Mouse (Mus musculus) liver, adult 2 months (tissue): ENCODE results near the gene Gm867.

Experiments
- CTCF ChIP-seq: fragments of 200-500 bp; IDR thresholded peaks from 2 replicates; pipeline ENCODE4 v1.5.1; 2011; ENCODE audit warnings: low read depth, low read length, control low read depth
- POLR2A ChIP-seq: fragments of 200-500 bp; IDR thresholded peaks from 2 replicates; pipeline ENCODE4 v1.6.1; 2011; ENCODE audit warnings: low read length, control low read depth; ENCODE audit not compliant: insufficient read depth; ENCODE audit errors: extremely low read depth

DNA sequence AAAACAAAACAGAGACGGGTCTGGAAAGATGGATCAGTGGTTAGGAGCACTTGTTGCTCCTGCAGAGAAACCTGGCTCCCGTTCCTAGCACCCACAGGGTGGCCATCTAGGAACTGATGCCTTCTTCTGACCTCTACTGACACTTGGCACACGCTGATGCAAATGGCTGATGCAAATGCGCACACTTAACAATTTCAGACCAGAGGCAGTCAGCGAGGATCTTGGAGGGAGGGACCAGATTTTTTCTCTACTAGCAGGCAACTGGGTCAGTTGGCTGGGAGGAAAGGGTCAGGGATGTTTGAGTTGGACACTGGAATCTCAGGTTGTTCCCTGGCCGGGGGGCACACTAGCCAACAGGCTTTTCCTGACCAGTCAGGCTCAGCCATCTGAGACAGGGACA lies 7.6 kb downstream of the Gm867 start, which contains the start of gene Chchd10:
- TF ChIP-seq CTCF (no peak), POLR2A (no peak)
